Mouse (Mus musculus) fibroblast of lung, adult 2 months (primary cell): Measurements from ENCODE around the gene Tlr9.

ENCODE experiments used
- DNase-seq: peaks from one replicate; pipeline ENCODE4 v3.0.0-alpha.2; 2011; ENCODE audit warnings: low read depth

Tlr9 gene

DNA sequence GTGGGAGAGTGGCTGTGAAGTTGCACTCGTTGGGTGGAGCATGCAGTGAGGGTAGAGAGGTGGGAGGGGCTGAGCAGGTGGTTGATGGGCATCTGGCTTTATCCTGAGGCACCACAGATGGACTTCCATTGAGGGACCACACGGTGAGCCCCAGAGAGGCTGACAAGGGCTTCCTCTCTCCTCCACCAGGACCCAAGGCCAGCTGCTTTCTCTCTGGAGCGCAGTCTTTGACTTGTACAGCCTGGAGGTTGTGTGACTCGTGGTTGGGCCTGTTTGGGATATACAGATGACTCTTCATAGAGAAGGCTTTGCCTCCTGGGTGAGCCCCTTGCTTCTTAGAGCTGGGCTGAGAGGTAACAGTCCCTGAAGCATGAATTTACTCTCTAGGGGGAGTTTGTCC is 46.0 kb downstream of the Tlr9 start:
- no peak for DNase-seq

DNA sequence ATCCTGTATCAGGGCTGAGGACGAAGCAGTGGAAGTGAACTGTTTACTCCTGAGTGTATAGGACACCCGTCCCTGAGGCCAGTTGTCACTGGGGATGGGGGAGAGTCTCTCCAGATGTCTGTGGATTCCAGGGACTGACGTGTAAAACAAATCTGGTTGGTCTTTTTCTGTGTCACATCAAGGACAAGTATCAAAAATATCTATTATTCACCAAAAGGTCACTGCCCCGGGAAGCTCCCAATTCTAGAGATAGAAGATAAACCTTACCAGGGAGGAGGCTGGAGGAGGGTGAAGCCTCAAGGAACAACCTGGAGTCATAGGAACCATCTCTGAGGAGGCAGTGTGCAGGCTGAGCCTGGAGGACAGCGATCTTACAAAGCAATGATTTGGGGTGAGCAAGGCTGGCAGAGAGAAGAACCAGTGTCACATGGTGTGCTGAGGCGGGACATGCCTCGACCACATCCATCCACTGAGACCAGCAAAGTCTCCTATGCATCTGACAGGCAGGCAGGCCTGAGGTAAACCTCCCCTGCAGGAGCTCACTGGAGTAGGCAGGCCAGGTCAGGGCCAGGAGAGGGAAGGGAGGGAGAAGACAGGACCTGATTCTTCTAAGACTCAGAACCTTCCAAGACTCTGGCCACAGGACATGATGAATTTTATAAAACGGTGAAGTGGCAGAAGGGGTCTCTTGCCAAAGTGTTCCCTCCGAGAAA is 46.8 kb downstream of the Tlr9 start:
- no peak for DNase-seq

GRCm38 (mm10) chr9:106269879-106270278 is 47.5 kb downstream of the Tlr9 start:
- DNase-seq: no peak

GRCm38 (mm10) chr9:106270656-106271055 is 48.3 kb downstream of the Tlr9 start:
- DNase-seq: no peak

- DNase-seq: no peak
Measured at GRCm38 (mm10) chr9:106272288-106272687, 49.9 kb downstream of the Tlr9 start.

- DNase-seq: no peak
Measured at GRCm38 (mm10) chr9:106273276-106273675, 50.9 kb downstream of the Tlr9 start.

DNA sequence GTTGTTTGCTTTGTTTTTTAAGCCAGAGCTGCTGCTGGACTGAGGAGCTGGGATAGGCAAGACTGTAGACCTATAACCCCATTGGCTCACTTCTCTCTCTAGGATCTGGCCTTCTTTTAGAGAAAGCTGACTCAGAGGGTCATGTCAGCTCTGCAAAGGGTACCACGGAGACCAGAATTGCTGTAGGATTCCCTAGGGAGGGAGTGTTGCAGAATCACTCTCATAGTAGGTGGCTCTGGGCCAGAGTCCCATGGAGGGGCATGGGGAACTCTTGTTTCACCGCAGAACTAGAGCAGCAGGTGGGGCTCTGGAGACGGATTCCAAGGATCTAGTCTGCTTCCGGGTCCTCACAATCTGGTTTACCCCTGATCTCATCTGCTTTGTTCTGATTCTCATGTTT is 51.4 kb downstream of the Tlr9 start:
- DNase-seq: no peak

GRCm38 (mm10) chr9:106274652-106275180 is 52.3 kb downstream of the Tlr9 start:
- no peak for DNase-seq

DNA sequence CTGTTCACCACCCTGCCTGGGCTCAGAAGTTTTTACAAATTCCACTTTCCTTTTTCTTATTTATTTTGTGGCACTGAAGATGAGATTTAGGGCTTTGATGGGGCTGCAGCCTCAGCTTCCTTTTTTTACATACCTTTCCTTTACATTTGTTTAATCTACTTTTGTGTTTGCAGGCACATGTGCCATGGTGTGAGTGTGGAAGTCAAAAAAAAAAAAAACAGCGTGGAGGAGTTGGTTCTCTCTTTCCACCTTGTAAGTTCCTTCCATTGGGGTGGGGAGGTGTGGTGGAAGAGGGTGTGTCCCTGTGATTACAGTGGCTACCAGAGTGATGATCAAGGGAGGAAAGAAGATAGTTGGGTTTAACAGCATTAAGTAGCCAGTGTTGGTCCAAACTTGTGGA is 53.4 kb downstream of the Tlr9 start:
- DNase-seq: no peak
